Mouse (Mus musculus): ENCODE measurements around the gene Gm45618. TPM values are rescaled to one million over a fixed set of nuclear protein-coding genes. Genes with fewer than 3 reads are reported as not detected.
"Not testable (repeated sequence)": the region's sequence is repeated elsewhere in the genome, so short reads cannot be mapped to it uniquely, and the experiment has no call there.

The Gm45618 gene
- not detected in 2 replicates for polyA plus RNA-seq (2015; fragmentation: Nextera tagmentation; extraction: Ambion mirVana)

- not testable (repeated sequence) for H3K9me3 ChIP-seq; H3K4me3 ChIP-seq; H3K36me3 ChIP-seq; H3K27ac ChIP-seq; ATAC-seq (ENCODE audit: borderline replicate concordance, extremely low read depth, low FRiP score, low TSS enrichment); H3K9ac ChIP-seq; H3K4me1 ChIP-seq; H3K27me3 ChIP-seq; H3K4me2 ChIP-seq
- WGBS: 86% methylated on average over 1 of the region's 1 CpGs
Measured at GRCm38 (mm10) chr7:142120629-142121028, at the start of gene Gm45618. Gm45618 (minus strand) TSS chr7:142120729.

- no peak overlapping the region for H3K27ac ChIP-seq
- H3K9me3 ChIP-seq: no peaks in the 10 kb centered on the region
- H3K27me3 ChIP-seq: no peaks in the 10 kb centered on the region
- ATAC-seq (ENCODE audit: borderline replicate concordance, extremely low read depth, low FRiP score, low TSS enrichment): no peak
- H3K4me3 ChIP-seq: no peak overlapping the region
- H3K4me1 ChIP-seq: no peaks in the 10 kb centered on the region
- no peak overlapping the region for H3K4me2 ChIP-seq
- no peaks in the 10 kb centered on the region for H3K36me3 ChIP-seq
- H3K9ac ChIP-seq: no peak overlapping the region
- WGBS: 44% methylated on average over 3 of the region's 3 CpGs
Measured at GRCm38 (mm10) chr7:142169836-142170235, 49.3 kb upstream of the Gm45618 start.

GRCm38 (mm10) chr7:142165639-142166038 lies 45.1 kb upstream of the Gm45618 start, which contains the start of gene Gm4553:
Gm4553 (minus strand) TSS chr7:142165739.
- not testable (repeated sequence) for H3K9me3 ChIP-seq; H3K4me2 ChIP-seq; H3K36me3 ChIP-seq; H3K27ac ChIP-seq; H3K4me1 ChIP-seq; H3K4me3 ChIP-seq; ATAC-seq (ENCODE audit: borderline replicate concordance, extremely low read depth, low FRiP score, low TSS enrichment); H3K27me3 ChIP-seq; H3K9ac ChIP-seq

DNA sequence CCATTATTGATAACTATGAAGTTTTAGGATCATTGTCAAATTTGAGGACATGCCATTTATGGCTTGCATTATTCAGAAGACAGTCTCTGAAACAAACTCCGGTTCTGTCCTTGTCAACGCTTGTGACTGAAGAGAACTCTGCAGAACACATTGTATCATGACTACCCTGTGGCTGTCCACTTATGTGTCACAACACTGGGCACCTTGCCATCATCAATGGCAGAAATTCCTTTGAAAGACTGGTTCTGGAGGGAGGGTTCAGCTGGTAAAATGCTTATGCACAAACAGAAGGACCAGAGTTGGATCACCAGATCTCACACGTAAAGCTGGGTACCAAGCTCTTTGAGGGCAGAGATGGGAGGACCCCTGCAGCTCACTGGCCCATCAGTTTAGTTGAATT lies 38.8 kb upstream of the Gm45618 start:
- Histone ChIP-seq H3K9me3 (no peaks in the 10 kb centered on the region), H3K4me2 (no peak overlapping the region), H3K27ac (no peak overlapping the region), H3K4me3 (no peak overlapping the region), H3K27me3 (no peaks in the 10 kb centered on the region), H3K9ac (no peak overlapping the region), H3K4me1 (no peaks in the 10 kb centered on the region), H3K36me3 (no peaks in the 10 kb centered on the region)
- WGBS: 88% methylated on average over 3 of the region's 3 CpGs
- ATAC-seq (ENCODE audit: borderline replicate concordance, extremely low read depth, low FRiP score, low TSS enrichment): no peak

DNA sequence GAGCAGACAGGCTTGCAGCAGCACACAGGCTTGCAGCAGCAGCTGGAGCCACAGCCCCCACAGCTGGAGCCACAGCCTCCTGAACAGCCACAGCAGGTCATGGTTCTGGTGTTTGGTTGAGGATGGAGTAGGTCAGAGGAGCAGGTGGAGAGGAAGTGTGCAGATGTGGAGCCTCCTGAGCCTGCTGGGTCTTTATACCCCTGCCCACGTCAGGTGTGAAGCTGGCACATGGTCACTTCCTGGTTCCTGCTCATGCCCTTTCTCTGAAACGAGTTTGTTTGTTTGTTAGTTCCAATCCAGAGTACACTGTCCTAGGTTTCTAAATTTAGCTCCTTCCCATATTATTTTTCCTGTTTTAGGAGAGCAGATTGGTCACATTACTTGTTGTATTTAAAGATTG lies 36.5 kb upstream of the Gm45618 start, which contains the start of gene Gm29735:
Gm29735 (minus strand) TSS at position 101 of the 400 bp plus-strand sequence.
- H3K36me3 ChIP-seq; H3K9me3 ChIP-seq; H3K9ac ChIP-seq; H3K4me1 ChIP-seq; H3K27ac ChIP-seq; ATAC-seq (ENCODE audit: borderline replicate concordance, extremely low read depth, low FRiP score, low TSS enrichment); H3K27me3 ChIP-seq; H3K4me3 ChIP-seq; H3K4me2 ChIP-seq: not testable (repeated sequence)
- 33% methylated on average over 2 of the region's 2 CpGs for WGBS

DNA sequence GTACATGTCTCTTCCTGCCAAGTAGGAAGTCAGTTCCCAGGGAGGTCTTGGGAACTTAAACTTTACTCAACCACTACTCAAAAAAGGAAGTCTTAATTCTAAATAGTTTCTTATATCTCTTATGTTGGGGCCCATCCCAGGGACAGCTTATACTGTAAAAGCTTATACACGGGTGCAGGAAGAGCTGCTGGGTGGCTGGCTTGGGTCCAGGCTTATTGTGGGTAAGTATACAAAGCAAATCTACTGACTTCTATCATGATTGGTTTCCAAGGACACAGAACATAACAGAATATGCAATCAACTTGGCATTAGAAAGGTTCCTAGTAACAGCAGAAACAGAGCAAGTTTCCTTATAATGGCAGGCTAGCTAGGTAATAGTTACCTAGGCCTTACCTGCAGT lies 34.8 kb upstream of the Gm45618 start:
- WGBS: 41% methylated on average over 1 of the region's 1 CpGs
- no peaks in the 10 kb centered on the region for H3K4me1 ChIP-seq
- H3K4me2 ChIP-seq: no peak overlapping the region
- H3K36me3 ChIP-seq: no peaks in the 10 kb centered on the region
- no peak overlapping the region for H3K27ac ChIP-seq
- H3K4me3 ChIP-seq: no peak overlapping the region
- ATAC-seq (ENCODE audit: borderline replicate concordance, extremely low read depth, low FRiP score, low TSS enrichment): no peak
- H3K9me3 ChIP-seq: no peaks in the 10 kb centered on the region
- no peak overlapping the region for H3K9ac ChIP-seq
- H3K27me3 ChIP-seq: no peaks in the 10 kb centered on the region

DNA sequence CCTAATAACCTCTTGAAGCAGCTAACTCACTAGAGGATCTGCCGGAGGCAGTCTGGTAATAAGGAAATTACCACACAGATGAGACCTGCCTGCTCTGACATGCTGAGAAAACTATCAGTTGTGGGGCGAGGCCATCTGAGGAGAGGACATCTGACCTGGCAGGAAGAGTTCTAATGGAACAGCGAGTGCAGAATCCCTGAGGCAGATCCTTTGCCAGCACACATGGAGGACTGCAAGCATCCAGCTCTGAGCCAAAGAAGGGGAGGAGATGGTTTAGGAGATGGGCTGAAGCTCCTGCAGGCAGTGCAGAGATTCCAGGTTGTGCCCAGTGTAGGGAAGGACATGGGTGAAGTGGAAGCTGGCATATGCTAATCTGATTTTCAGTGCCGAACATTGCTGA lies 31.7 kb upstream of the Gm45618 start:
- no peak overlapping the region for H3K4me3 ChIP-seq
- no peaks in the 10 kb centered on the region for H3K36me3 ChIP-seq
- no peaks in the 10 kb centered on the region for H3K4me1 ChIP-seq
- no peak overlapping the region for H3K27ac ChIP-seq
- H3K4me2 ChIP-seq: no peak overlapping the region
- H3K9me3 ChIP-seq: no peaks in the 10 kb centered on the region
- 82% methylated on average over 4 of the region's 4 CpGs for WGBS
- no peak overlapping the region for H3K9ac ChIP-seq
- H3K27me3 ChIP-seq: no peaks in the 10 kb centered on the region
- no peak for ATAC-seq (ENCODE audit: borderline replicate concordance, extremely low read depth, low FRiP score, low TSS enrichment)

DNA sequence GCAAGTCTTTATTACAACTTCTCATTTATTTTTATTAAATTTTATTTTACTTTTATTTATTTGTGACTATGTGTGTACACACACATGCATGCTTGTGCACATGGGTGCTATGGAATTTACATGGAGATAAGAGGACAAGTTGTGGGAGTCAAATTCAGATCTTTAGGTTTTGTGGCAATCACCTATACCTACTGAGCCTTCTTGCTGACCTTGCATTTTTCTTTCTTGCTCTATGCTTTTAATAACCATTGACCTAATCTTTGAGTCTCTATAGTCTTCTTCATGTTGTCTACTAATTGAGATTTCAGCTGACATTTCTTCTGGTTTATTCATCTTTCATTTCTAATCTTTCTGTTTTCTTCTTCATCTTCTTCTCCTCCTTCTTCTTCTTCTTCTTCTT lies 28.1 kb upstream of the Gm45618 start:
- Histone ChIP-seq H3K36me3 (no peaks in the 10 kb centered on the region), H3K4me1 (no peaks in the 10 kb centered on the region), H3K27me3 (no peaks in the 10 kb centered on the region), H3K27ac (no peak overlapping the region), H3K9me3 (no peaks in the 10 kb centered on the region), H3K4me2 (no peak overlapping the region), H3K4me3 (no peak overlapping the region), H3K9ac (no peak overlapping the region)
- ATAC-seq (ENCODE audit: borderline replicate concordance, extremely low read depth, low FRiP score, low TSS enrichment): no peak

DNA sequence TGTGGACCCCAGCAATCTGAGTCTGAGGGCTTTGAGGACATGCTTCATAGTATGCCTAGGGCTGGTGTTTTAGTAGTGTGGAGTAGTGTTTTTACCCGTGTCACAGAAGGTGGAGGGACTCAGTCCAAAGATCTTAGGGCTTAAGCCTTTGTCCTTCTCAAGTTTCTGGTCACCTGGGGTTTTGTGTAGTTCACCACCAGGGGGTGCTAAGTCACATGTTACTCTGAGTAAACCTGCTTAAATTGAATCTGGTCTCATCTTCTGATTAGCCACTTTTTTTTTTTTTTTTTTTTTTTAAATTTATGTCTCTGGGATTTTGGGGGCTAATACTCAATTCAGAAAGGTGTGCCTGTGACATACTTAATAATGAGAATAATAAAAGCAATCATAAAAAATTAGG lies 25.5 kb upstream of the Gm45618 start:
- no peak overlapping the region for H3K4me3 ChIP-seq
- H3K4me2 ChIP-seq: no peak overlapping the region
- ATAC-seq (ENCODE audit: borderline replicate concordance, extremely low read depth, low FRiP score, low TSS enrichment): no peak
- no peaks in the 10 kb centered on the region for H3K4me1 ChIP-seq
- H3K36me3 ChIP-seq: no peaks in the 10 kb centered on the region
- 11% methylated on average over 1 of the region's 1 CpGs for WGBS
- H3K27me3 ChIP-seq: no peaks in the 10 kb centered on the region
- no peak overlapping the region for H3K9ac ChIP-seq
- H3K9me3 ChIP-seq: no peaks in the 10 kb centered on the region
- H3K27ac ChIP-seq: no peak overlapping the region

DNA sequence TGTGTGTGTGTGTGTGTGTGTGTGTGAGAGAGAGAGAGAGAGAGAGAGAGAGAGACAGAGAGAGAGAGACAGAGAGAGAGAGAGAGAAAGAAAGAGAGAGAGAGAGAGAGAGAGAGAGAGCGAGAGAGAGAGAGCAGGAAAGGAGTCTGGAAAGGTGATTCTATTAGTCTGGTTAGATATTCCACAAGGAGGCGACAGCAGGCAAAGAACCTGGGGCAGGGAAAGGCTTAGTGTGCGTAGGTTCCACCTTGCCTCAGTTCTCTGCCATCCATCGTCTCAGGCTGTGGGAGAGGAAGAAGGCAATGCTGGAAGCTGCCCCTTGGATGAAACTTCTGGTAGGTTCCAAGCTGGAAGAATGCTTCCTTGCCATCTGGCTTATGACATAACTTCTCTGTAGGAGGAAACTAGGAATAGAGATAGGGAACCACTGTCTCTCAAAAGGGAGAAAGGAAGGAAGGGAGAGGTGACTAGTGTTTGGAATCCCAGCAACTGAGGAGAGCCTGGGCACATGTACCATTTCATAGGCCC lies 24.9 kb upstream of the Gm45618 start:
- no peak overlapping the region for H3K9ac ChIP-seq
- no peaks in the 10 kb centered on the region for H3K27me3 ChIP-seq
- no peak overlapping the region for H3K27ac ChIP-seq
- ATAC-seq (ENCODE audit: borderline replicate concordance, extremely low read depth, low FRiP score, low TSS enrichment): no peak
- no peak overlapping the region for H3K4me3 ChIP-seq
- H3K4me2 ChIP-seq: no peak overlapping the region
- H3K36me3 ChIP-seq: no peaks in the 10 kb centered on the region
- no peaks in the 10 kb centered on the region for H3K9me3 ChIP-seq
- no peaks in the 10 kb centered on the region for H3K4me1 ChIP-seq
- WGBS: 27% methylated on average over 4 of the region's 4 CpGs

DNA sequence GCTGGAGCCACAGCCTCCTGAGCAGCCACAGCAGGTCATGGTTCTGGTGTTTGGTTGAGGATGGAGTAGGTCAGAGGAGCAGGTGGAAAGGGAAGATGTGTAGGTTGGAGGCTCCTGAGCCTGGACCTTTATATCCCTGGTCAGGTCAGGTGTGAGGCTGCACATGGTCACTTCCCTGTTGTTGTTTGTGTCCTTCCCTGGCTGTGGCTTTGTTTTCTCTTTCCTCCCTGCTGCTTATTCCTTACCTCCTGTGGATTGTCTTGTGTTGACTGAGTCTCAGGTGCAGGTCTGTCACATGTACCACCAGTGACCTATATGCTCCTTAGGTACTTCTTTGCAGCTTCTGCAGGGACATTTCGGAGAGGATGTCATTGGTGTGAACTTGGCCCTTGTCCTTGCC lies 24.0 kb upstream of the Gm45618 start, which contains the start of gene Gm45337:
Gm45337 (minus strand) TSS at position 101 of the 400 bp plus-strand sequence.
- 72% methylated on average over 1 of the region's 1 CpGs for WGBS
- no peak for ATAC-seq (ENCODE audit: borderline replicate concordance, extremely low read depth, low FRiP score, low TSS enrichment)
- no peak within 1 kb of the TSS for H3K9ac ChIP-seq

GRCm38 (mm10) chr7:142143506-142144010 lies 23.0 kb upstream of the Gm45618 start:
- WGBS: 14% methylated on average over 1 of the region's 1 CpGs
- not testable (repeated sequence) for H3K9ac ChIP-seq; H3K27me3 ChIP-seq; H3K36me3 ChIP-seq; ATAC-seq (ENCODE audit: borderline replicate concordance, extremely low read depth, low FRiP score, low TSS enrichment); H3K9me3 ChIP-seq; H3K27ac ChIP-seq; H3K4me3 ChIP-seq; H3K4me1 ChIP-seq; H3K4me2 ChIP-seq

More for the DNA sequence above, 24.0 kb upstream of the Gm45618 start, which contains the start of gene Gm45337:
- H3K27ac ChIP-seq: no peak within 1 kb of the TSS
- no peaks in the 10 kb centered on the region for H3K36me3 ChIP-seq
- no peaks in the 10 kb centered on the region for H3K4me1 ChIP-seq
- no peaks in the 10 kb centered on the region for H3K27me3 ChIP-seq
- no peak within 1 kb of the TSS for H3K4me2 ChIP-seq
- no peak within 1 kb of the TSS for H3K4me3 ChIP-seq
- H3K9me3 ChIP-seq: no peaks in the 10 kb centered on the region

DNA sequence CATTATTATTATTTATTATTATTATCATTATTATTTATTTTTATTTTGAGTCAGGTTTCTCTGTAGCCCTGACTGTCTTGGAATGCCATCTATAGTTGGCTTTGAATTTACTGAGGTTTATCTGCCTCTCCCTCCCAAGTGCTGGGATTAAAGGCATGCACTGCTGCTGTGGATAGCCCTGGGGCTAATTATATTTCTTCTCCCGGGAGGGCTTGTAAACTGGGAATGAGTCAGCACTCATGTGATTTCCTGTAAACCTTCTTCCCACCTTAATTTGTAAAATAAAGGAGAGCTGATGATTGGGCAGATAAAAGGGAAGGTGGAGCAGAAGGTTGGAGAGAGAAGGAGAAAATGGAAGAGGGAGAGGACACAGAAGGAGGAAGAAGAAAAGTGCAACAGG lies 20.2 kb upstream of the Gm45618 start:
- H3K4me2 ChIP-seq: no peak overlapping the region

More for the DNA sequence above, 20.2 kb upstream of the Gm45618 start:
- 35% methylated on average over 1 of the region's 1 CpGs for WGBS
- Histone ChIP-seq H3K4me1 (no peaks in the 10 kb centered on the region), H3K4me3 (no peak overlapping the region), H3K27me3 (no peaks in the 10 kb centered on the region), H3K9ac (no peak overlapping the region), H3K36me3 (no peaks in the 10 kb centered on the region), H3K27ac (no peak overlapping the region), H3K9me3 (no peaks in the 10 kb centered on the region)
- no peak for ATAC-seq (ENCODE audit: borderline replicate concordance, extremely low read depth, low FRiP score, low TSS enrichment)

Data from lung, embryonic 15.5 days (tissue).